In the genomic region with DNA sequence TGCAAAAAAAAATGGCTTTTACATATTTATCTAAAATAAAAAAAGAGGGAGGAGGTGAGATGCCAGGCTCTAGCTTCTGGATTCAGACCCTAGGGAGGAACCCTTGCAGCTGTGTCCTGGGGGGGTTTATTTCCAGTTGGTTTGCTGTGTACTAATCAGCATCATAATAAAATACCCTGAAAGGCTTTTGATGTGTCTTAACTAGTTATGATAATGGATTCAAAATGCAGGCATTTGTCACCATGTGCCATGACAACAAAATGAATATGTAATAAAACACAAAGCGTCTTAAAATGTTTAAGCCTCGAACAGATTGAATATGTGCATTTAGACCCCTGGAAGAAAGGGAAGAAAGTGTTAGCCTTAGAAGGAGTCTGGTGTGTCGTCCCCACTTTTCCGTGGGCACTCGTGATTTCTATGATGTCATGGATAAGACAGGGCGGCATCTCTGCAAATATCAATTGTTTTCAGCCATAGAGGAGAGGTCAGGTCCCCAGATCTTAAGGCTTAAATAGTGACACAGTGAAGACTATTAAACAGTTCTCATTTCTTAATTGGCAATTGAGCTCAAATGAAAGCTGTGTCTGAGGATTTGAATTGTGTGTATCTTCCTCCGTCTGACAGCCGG, we compare ENCODE assay signal across 18 mouse cellular contexts. TPM values are rescaled to one million over a fixed set of nuclear protein-coding genes. Genes with fewer than 3 reads are reported as not detected.
DNase-seq lines count a peak whose midpoint lies in the region; ATAC-seq and TF ChIP-seq lines count a peak whose summit lies in the region.
"Had no signal": no experiment of that assay in that cellular context is flagged by ENCODE, and none has a peak within 500 bp of the region (broad histone marks: within the 10 kb centered on the region; RNA-seq: fewer than 3 reads in every experiment).

No protein-coding gene starts in this region.

- peak; percentile 54 for ATAC-seq in midbrain, embryonic 11.5 days (ENCODE audit: low FRiP score)

- no peak for DNase-seq in CH12.LX (ENCODE audit: extremely low read depth)
- DNase-seq in Muller cell, postnatal 12 days (ENCODE audit: inconsistent ontology term) = peak; percentile 16
- DNase-seq in hindbrain, embryonic 10.5 days (ENCODE audit: low spot score) = no peak
- DNase-seq in midbrain, embryonic 11.5 days (ENCODE audit: low spot score, missing footprints) = no peak
- DNase-seq in kidney, postnatal 10 days = no peak
- DNase-seq in kidney, postnatal 14 days = no peak
- no peak for DNase-seq in layer of hippocampus, postnatal 14 days (ENCODE audit: low spot score in 2 of 2)
- DNase-seq in adrenal gland, adult (ENCODE audit: inconsistent age in 2 of 2, low spot score in 1 of 2) = no peak
- DNase-seq: adrenal gland, postnatal 36 days; cerebellum, postnatal 10 days; gastrocnemius, postnatal 14 days; heart, postnatal 36 days; layer of hippocampus, postnatal 36 days; thymus, postnatal 4 days had no signal

- no peak for TF ChIP-seq RAD21 in CH12.LX (IDR thresholded peaks at IDR 0.05; ENCODE audit: low read depth, low read length)

- TF ChIP-seq EP300 in CH12.LX (IDR thresholded peaks at IDR 0.05; ENCODE audit: low read length) = no peak

- dilution Hi-C loops in CH12.LX (cut with MboI; ENCODE audit: extremely low pct_ligation_motif_present, extremely low pct_unique_long_range_greater_than_20kb, low sequenced_read_pairs) = no loop called here

- peaks cover 9 to 29% of the 10 kb centered on the region in 2 experiments; a peak in 3 of 4 replicates for H3K4me1 ChIP-seq in CH12.LX (ENCODE audit: control insufficient read depth in 1 of 2, insufficient read depth in 2 of 2)
- peaks cover 28% of the 10 kb centered on the region for H3K4me1 ChIP-seq in hindbrain, embryonic 10.5 days (replicated peaks)
- H3K4me1 ChIP-seq in midbrain, embryonic 11.5 days (ENCODE audit: control insufficient read depth, insufficient read depth, low read length) = peaks cover 9% of the 10 kb centered on the region
- H3K4me1 ChIP-seq: limb, embryonic 13.5 days; liver, embryonic 15.5 days had no signal

- no peak overlapping the region for H3K27ac ChIP-seq in CH12.LX (ENCODE audit: insufficient read depth, low read depth)
- peak overlapping the region; percentile 77 for H3K27ac ChIP-seq in hindbrain, embryonic 10.5 days
- H3K27ac ChIP-seq in midbrain, embryonic 11.5 days (ENCODE audit: low read depth, low read length) = no peak overlapping the region; the same call in 1 of the 2 replicates
- H3K27ac ChIP-seq: limb, embryonic 13.5 days; liver, embryonic 15.5 days; neural tube, embryonic 12.5 days had no signal

- no peak for TF ChIP-seq POLR2A in CH12.LX (IDR thresholded peaks at IDR 0.05; ENCODE audit: low read depth, low read length)

- no peaks in the 10 kb centered on the region for H3K79me2 ChIP-seq in CH12.LX (replicated peaks; ENCODE audit: control insufficient read depth, extremely low read depth, insufficient read depth, poor library complexity, severe bottlenecking)

- H3K36me3 ChIP-seq in CH12.LX (replicated peaks in 1 of 2; ENCODE audit: control insufficient read depth in 1 of 2, insufficient read depth in 1 of 2, low read length in 1 of 2) = no peaks in the 10 kb centered on the region
- H3K36me3 ChIP-seq in hindbrain, embryonic 10.5 days = peaks cover 52% of the 10 kb centered on the region
- no peaks in the 10 kb centered on the region; the same call in 1 of the 2 replicates for H3K36me3 ChIP-seq in midbrain, embryonic 11.5 days (ENCODE audit: control insufficient read depth, insufficient read depth, low read length)
- H3K36me3 ChIP-seq: liver, embryonic 15.5 days had no signal

- no peak for TF ChIP-seq CTCF in CH12.LX (conservative IDR thresholded peaks at IDR 0.05 in 1 of 2, IDR thresholded peaks at IDR 0.05 in 1 of 2; ENCODE audit: low read depth in 2 of 2, low read length in 2 of 2)

- peak overlapping the region in 2 of 3 experiments; percentile 16 to 33 for H3K4me3 ChIP-seq in CH12.LX (replicated peaks in 1 of 3; ENCODE audit: low read depth in 2 of 3, low read length in 2 of 3, poor library complexity in 1 of 3)
- no peak overlapping the region for H3K4me3 ChIP-seq in hindbrain, embryonic 10.5 days
- H3K4me3 ChIP-seq in midbrain, embryonic 11.5 days (ENCODE audit: low read depth, low read length) = no peak overlapping the region
- H3K4me3 ChIP-seq: limb, embryonic 13.5 days; liver, embryonic 15.5 days; neural tube, embryonic 12.5 days had no signal

- in situ Hi-C loops in CH12.LX (cut with MboI; ENCODE audit: low pct_ligation_motif_present, low pct_unique_long_range_greater_than_20kb, low sequenced_read_pairs) = no loop called here

- peak overlapping the region; percentile 61 for H3K9ac ChIP-seq in CH12.LX (ENCODE audit: insufficient read depth, low read depth)
- H3K9ac ChIP-seq in midbrain, embryonic 11.5 days (ENCODE audit: low read length) = no peak overlapping the region
- H3K9ac ChIP-seq: limb, embryonic 13.5 days; liver, embryonic 15.5 days; neural tube, embryonic 12.5 days had no signal

- 64% methylated on average over 8 of the region's 8 CpGs for WGBS in hindbrain, embryonic 10.5 days
- WGBS in midbrain, embryonic 11.5 days = 66% methylated on average over 8 of the region's 8 CpGs

- H3K27me3 ChIP-seq in CH12.LX (replicated peaks) = no peaks in the 10 kb centered on the region
- H3K27me3 ChIP-seq in hindbrain, embryonic 10.5 days (ENCODE audit: insufficient read depth, poor library complexity, severe bottlenecking) = no peaks in the 10 kb centered on the region
- H3K27me3 ChIP-seq in midbrain, embryonic 11.5 days (ENCODE audit: control insufficient read depth, insufficient read depth, low read length) = no peaks in the 10 kb centered on the region
- H3K27me3 ChIP-seq: limb, embryonic 13.5 days; liver, embryonic 15.5 days; neural tube, embryonic 12.5 days had no signal

- H3K9me3 ChIP-seq in CH12.LX (replicated peaks; ENCODE audit: low read length) = no peaks in the 10 kb centered on the region
- H3K9me3 ChIP-seq in hindbrain, embryonic 10.5 days = peaks cover 5% of the 10 kb centered on the region; the same call in 1 of the 2 replicates
- H3K9me3 ChIP-seq in midbrain, embryonic 11.5 days (ENCODE audit: control insufficient read depth, low read length) = no peaks in the 10 kb centered on the region
- H3K9me3 ChIP-seq: limb, embryonic 13.5 days; liver, embryonic 15.5 days; neural tube, embryonic 12.5 days had no signal

- peak overlapping the region; percentile 69 for H3K4me2 ChIP-seq in CH12.LX (ENCODE audit: insufficient read depth, low read depth, poor library complexity, severe bottlenecking)
- H3K4me2 ChIP-seq in midbrain, embryonic 11.5 days = no peak overlapping the region
- H3K4me2 ChIP-seq: heart, embryonic 11.5 days; limb, embryonic 13.5 days; liver, embryonic 15.5 days; neural tube, embryonic 12.5 days had no signal

TF ChIP-seq in CH12.LX, 34 proteins besides CTCF, POLR2A, EP300 and RAD21:
- no peak for TF ChIP-seq E2F4 (IDR thresholded peaks at IDR 0.05; ENCODE audit: insufficient replicate concordance, low read depth, low read length)
- TF ChIP-seq JUND (conservative IDR thresholded peaks at IDR 0.05; ENCODE audit: low read depth, low read length) = no peak
- no peak for TF ChIP-seq PAX5 (IDR thresholded peaks at IDR 0.05; ENCODE audit: low read length)
- no peak for TF ChIP-seq ZNF384 (IDR thresholded peaks at IDR 0.05; ENCODE audit: low read depth, low read length)
- no peak for TF ChIP-seq IRF4 (IDR thresholded peaks at IDR 0.05; ENCODE audit: low read depth, low read length)
- no peak for TF ChIP-seq MAX (IDR thresholded peaks at IDR 0.05; ENCODE audit: low read length)
- no peak for TF ChIP-seq USF2 (conservative IDR thresholded peaks at IDR 0.05; ENCODE audit: low read depth, low read length)
- TF ChIP-seq USF1 (IDR thresholded peaks at IDR 0.05; ENCODE audit: low read depth, low read length) = no peak
- TF ChIP-seq NELFE (IDR thresholded peaks at IDR 0.05; ENCODE audit: low read depth, low read length) = no peak
- no peak for TF ChIP-seq CHD1 (IDR thresholded peaks at IDR 0.05; ENCODE audit: low read depth, low read length)
- TF ChIP-seq NRF1 (IDR thresholded peaks at IDR 0.05; ENCODE audit: low read depth, low read length) = no peak
- no peak for TF ChIP-seq MXI1 (IDR thresholded peaks at IDR 0.05; ENCODE audit: low read depth, low read length)
- TF ChIP-seq TBP (conservative IDR thresholded peaks at IDR 0.05; ENCODE audit: low read depth, low read length) = no peak
- TF ChIP-seq MAFK (IDR thresholded peaks at IDR 0.05; ENCODE audit: insufficient replicate concordance, low read length) = no peak
- TF ChIP-seq MEF2A (IDR thresholded peaks at IDR 0.05; ENCODE audit: borderline replicate concordance, low read depth, low read length) = no peak
- no peak for TF ChIP-seq TCF12 (IDR thresholded peaks at IDR 0.05; ENCODE audit: low read depth, low read length)
- no peak for TF ChIP-seq JUN (IDR thresholded peaks at IDR 0.05; ENCODE audit: insufficient read depth, low read depth, low read length)
- TF ChIP-seq SMC3 (IDR thresholded peaks at IDR 0.05; ENCODE audit: low read depth, low read length) = no peak
- TF ChIP-seq MAZ (IDR thresholded peaks at IDR 0.05; ENCODE audit: low read depth, low read length) = no peak

RNA-seq across cellular contexts. Expression of gene Rtkn2, which starts 59.7 kb away (rescaled TPM):
- total RNA-seq in CH12.LX (2012; rRNA removed) = 0.46 and 0.59 TPM in 2 replicates
- total RNA-seq in CH12.LX (2014; rRNA removed) = 0.59 and 0.99 TPM in 2 replicates
- polyA plus RNA-seq in CH12.LX (2012; ENCODE audit: insufficient read length, low read depth) = 0.78 and 0.93 TPM in 2 replicates
- 18.9 and 20.3 TPM in 2 replicates for polyA plus RNA-seq in hindbrain, embryonic 10.5 days (2016; fragmentation: Nextera tagmentation; extraction: Ambion mirVana)
- polyA plus RNA-seq in midbrain, embryonic 11.5 days (2014; fragmentation: Nextera tagmentation; extraction: Ambion mirVana) = 19.9 and 23.2 TPM in 2 replicates
- 1 to 10 TPM; 4.4 to 5.1 TPM for total RNA-seq in layer of hippocampus, postnatal 14 days (2021)

Comparison
In these comparisons a context has a peak if more than half of its experiments do, and no peak if none do; other contexts are left out.
1. H3K4me3 ChIP-seq: peak in CH12.LX (2 of 3); none in hindbrain, embryonic 10.5 days (single experiment) and midbrain, embryonic 11.5 days (single experiment).
2. RNA of gene Rtkn2, which starts 59.7 kb away (polyA plus RNA-seq): 19.9 to 23.2 TPM in midbrain, embryonic 11.5 days and 18.9 to 20.3 TPM in hindbrain, embryonic 10.5 days; 0.78 to 0.93 TPM in CH12.LX; every median in the first group is over 10 times any median in the second.